Mouse (Mus musculus): Measurements from ENCODE around the gene Bach2.

Gene Bach2

DNA sequence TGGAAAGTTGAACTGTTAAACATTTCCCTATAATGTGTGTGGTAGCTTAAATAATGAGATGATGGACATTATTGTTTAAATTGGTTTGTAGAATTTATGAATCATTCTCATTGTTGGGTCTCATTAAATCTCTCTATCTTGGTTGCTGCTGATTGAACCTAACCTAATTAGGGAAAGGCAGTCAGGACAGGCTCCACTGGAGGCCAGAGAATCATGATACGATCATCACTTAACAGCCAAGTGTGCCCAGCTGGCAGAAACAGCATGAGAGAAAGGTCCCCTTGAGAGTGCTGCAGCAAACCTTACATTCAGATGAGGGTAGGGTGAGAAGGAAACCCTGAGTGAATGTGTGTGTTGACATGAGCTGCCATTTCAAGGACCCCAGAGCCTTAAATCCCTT lies 155.3 kb downstream of the Bach2 start:
- DNase-seq, result no peak

- no peak for DNase-seq
Observed at GRCm38 (mm10) chr4:32394850-32395249, 156.2 kb downstream of the Bach2 start.

- DNase-seq, result no peak
Observed at GRCm38 (mm10) chr4:32401459-32401858, 162.9 kb downstream of the Bach2 start.

- no peak for DNase-seq
Observed at GRCm38 (mm10) chr4:32403506-32403905, 164.9 kb downstream of the Bach2 start.

DNA sequence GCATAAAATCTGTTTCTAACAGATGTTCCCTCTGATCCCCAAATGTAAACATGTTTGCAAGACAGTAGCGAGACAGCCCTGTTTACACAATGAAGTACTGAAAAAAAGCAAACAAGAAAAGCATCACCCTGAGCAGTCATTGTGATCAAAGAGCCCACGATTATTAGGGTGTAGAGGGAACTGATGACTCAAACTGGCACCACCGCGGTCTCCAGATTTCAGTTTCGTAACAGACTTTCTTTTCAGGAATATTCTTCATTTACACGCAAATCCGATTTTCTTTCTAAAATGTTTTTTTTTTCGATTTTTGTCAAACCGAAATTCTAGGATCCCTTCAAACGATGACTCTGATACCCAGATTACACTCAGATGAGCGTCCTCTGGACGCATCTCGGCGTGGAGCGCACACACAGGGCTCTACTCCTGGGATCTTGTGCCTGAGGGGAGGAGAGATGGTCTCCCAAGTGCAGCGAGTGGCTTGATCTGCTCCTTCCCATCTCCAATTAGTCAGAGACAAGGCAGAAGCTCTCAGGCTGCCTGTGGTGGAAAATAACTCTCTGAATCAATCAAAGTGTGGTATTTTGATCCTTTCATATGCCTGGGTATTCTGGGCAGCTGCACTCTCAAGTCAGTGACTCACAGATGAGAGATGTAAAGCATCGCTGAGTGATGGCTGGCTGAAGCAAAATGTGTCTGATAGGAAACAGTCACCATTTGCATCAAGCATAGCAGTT lies 166.7 kb downstream of the Bach2 start:
- no peak for DNase-seq

- no peak for DNase-seq
Observed at GRCm38 (mm10) chr4:32405985-32406384, 167.4 kb downstream of the Bach2 start.

DNA sequence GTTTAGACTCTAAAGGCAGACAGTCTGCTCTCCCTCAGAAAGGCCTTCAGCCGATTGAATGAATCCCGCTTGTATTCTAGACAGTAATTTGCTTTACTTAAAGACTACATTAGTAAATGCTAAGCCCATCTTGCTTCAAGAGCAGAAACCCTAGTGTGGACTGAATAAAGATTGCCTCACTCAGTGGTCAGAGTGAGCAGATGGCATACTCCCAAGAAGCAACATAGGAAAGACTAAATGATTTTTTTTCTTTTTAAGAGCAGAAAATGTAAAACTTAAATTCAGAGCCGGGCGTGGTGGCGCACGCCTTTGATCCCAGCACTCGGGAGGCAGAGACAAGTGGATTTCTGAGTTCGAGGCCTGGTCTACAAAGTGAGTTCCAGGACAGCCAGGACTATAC lies 169.9 kb downstream of the Bach2 start:
- no peak for DNase-seq

- DNase-seq, result peak in 1 of 2 experiments; percentile 7
Observed at GRCm38 (mm10) chr4:32409116-32409880, 170.7 kb downstream of the Bach2 start.

DNA sequence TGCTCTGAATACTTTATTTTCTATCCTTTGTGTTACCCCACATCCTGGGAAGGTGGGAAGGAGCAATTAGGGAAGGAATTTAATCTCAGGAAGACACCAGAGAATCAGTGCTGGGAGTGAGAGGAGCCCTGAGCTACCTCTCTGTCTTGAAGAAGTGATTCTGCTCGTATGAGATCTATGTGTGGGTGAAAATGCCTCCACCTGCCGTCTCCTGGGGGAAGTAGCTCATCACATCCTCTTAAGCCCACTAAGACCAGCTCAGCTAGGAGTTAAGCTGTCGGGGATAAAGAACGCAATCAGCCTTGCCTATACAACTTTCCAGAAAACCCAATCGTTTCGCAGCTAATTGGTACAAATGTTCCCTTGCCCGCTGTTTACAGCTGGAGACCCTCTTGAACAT lies 174.5 kb downstream of the Bach2 start:
- DNase-seq, result no peak

DNA sequence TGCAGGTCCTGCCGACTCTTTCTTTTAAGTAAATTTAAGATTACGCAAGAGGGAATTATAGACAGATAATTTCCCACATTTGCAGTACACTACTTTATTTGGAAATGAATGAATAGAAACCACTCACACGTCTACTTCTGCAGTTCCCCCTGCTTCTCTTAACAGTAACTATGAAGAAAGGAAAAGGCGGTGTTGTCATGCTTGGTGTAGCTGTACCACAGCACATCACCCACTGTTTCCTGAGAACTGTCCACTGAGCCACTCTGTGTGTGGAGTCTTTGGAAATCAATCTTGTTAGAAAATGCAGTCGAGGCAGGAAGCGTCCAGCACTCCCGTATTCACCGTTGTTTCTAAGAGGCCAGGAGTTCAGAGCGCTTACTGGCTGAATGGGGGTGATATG lies 174.9 kb downstream of the Bach2 start:
- no peak for DNase-seq

GRCm38 (mm10) chr4:32414959-32415358 lies 176.4 kb downstream of the Bach2 start:
- no peak for DNase-seq

GRCm38 (mm10) chr4:32417939-32418338 lies 179.3 kb downstream of the Bach2 start:
- no peak for DNase-seq

DNA sequence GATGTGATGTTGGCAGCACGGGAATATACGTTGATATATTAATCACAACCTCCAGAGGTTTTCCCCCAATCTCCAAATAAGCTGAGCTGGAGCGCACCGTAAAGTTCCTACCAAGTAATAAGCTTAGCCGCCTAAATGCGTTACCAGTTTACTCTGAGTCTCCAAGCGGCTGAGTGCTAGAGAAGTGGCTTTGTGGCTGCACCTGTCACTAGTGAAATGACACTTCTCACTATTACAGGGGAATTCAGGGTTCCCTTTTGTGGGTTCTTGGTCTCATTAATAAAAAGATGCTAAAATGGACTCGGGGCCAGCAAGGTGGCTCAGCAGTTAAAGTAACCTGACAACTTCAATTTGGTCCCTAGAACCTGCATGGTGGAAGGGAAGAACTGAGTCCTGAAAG lies 183.0 kb downstream of the Bach2 start:
- no peak for DNase-seq

DNA sequence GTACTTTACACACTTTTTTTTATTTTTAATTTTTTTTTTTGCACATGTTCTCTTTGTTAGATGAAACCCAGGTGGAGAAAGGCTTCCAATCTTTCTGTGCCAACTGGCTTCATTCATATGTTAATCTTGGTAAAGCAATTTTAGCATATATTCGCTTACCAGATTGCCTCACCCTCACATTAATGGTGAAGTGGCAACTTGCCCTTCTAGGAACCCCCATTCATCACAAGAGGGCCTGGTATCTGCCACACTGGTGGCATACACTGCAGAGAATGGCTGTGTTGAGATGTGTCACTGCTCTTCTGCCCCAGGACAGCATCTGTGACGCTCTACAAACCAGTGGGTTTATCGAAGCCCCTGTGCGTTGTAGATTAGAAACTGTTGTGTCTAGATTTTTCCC lies 183.8 kb downstream of the Bach2 start:
- no peak for DNase-seq

DNA sequence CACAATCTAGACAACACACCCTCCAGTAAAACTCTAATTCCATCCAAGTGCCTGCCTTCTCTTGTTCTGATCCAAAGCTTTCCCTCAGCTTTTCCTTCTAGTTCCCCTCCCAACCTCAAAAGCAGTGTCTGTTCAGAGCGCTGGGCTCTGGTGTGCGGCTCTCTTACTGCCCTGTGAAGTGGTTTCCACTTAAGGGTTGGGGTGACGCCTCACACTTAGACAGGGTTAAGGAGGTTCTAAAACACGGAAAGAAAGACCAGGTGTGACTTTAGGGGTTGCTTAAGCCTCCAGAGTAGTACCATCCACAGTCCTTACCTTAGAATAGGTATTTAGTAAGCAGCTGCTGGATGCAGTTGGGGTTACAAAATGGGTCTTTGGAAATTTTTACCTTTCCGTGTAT lies 185.1 kb downstream of the Bach2 start:
- no peak for DNase-seq

DNA sequence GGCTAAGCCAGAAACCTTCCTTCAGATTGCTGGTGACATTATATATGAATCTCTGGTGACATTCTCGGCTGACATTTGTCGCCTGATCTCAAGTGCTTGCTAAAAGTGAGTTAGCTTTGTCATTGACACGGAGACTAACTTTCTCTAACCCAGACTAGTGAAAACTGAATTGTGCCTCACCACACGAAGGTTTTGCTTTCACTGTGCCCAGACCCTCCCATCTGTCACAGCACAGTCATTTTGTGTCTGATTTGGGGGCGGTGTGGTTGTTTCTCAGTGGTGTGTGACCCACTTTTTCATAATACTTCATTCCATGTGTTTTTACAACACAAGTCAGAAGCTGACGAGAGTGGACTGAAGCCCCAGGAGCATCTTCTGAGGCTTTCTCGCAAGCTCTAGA lies 185.8 kb downstream of the Bach2 start:
- no peak for DNase-seq

DNA sequence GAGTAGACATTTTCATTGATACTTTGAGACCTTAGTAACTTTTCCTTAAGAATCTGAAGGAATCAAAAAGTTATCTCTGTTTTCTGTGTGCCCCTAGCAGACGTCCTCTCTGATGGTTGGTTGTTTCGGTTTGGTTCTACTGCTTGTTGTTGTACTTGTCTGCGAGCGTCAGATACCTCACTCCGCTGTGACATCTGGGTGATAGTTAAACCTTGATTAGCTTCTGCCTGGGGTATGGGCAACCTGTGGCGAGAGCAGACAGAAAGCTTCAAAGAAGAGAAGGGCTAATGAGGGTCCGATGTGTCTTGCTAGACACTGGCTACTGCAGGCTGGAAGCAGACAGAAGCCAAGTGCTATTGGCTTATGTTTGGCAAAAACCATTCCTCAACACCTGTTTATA lies 186.5 kb downstream of the Bach2 start:
- no peak for DNase-seq

DNA sequence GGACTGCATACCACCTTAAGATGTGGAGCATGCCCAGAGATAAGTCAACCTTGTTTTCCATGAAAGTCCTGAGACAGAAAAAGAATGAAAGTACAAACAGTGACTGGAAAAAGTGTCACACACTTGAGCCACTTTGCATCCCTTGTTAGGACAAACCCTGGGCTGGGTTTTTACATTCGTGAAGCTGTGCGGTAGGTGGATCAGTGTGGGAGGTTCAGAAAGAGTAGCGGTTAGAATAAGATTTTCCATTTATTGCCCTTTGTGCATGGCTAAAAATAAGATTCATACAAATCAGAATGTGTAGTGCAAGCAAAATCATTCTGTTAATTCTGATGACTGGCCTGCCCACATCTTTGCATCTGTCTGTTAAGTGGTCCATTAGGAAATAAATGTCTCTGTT lies 187.0 kb downstream of the Bach2 start:
- no peak for DNase-seq

DNA sequence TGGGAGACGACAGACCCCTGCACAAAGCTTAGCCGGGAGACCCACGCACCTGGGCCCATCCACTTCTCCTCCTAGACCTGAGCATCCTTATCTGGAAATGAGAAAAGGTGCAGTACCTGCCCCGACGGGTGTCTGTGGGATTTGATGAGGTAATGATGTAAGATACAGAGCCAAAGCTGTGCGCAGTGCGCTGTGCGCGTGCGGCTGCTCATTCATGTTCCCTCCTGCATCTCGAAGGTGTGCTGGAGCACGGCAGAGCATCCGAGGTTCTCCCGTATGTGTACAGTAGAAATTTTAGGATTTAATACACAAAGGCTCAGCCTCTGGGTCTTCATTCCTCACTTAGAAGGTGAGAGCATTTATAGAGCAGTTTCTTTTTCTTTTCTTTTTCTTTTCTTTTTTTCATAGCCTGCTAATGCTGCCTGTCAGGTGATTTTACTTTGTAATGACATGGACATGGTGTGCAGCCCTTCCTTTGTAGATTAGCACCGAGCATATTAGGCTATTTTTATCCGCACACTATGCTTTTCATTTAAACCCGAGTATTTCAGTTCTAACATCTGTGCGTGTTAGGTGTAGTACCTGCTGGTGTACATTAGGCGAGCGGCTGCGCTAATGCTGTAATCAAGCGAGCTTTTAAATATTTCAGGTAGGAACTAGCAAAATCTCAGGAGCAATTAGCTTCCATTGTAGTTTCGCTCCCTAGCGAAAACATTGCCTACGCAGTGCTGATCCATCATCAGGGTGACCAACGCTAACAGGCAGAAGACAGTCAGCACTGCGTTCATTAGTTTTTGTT lies 188.4 kb downstream of the Bach2 start:
- no peak for DNase-seq

DNA sequence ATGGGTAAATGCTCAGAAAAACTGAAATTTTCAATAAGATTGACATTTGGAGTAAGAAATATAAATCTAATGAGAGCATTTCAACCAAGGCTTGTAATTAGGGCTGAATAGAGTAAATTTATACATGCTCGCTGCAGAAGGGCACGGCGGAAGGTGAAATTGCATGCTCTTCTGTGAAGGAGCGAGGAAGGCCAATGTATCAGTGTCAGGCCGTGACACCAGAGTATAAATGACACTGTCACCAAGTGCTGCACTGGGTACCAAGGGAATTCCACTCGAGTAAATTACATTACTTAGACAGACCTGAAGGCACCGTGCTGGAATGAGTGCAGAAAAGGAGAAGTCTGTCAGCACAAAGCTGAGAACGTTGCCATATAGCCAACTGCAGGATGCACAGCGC lies 190.1 kb downstream of the Bach2 start:
- no peak for DNase-seq

GRCm38 (mm10) chr4:32430136-32430535 lies 191.5 kb downstream of the Bach2 start:
- no peak for DNase-seq

DNA sequence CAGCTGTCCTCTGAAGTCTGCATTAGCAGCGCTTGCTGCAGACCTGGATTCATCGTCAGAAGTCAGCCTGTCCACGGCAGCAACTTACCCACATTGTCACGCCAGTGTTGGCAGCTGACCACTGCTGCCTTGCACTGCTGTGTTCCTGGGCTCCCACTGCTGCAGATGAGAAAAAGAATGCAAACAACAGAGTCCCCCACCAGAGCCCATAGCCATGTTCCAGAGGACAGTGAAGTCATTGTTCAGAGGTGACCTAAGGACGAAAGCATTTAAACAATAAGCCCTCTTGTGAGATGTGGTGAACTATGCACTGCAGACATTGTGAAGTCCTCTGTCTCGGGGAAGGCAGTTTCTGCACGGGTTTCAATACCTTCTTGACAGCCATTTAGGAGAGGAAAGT lies 192.4 kb downstream of the Bach2 start:
- DNase-seq, result no peak

GRCm38 (mm10) chr4:32432271-32432781 lies 193.7 kb downstream of the Bach2 start:
- DNase-seq, result no peak
